Mouse (Mus musculus) hindbrain, embryonic 13.5 days (tissue): ENCODE data around the gene Ttf2. TPM values are rescaled to one million over a fixed set of nuclear protein-coding genes. Genes with fewer than 3 reads are reported as not detected.

Experiments
- ATAC-seq: fragments of 200-750 bp; cut with Nextera tagmentation; 2 replicates; pipeline ENCODE4 v1.8.0; 2017; ENCODE audit warnings: moderate TSS enrichment; ENCODE audit not compliant: low FRiP score
- H3K27ac ChIP-seq: fragments of 300-500 bp; sonication (generic); 2 replicates; pipeline ENCODE4 v1.5.1; 2015; ENCODE audit warnings: inconsistent platforms, mild to moderate bottlenecking, moderate library complexity
- H3K27me3 ChIP-seq: fragments of 300-500 bp; sonication (generic); 2 replicates; pipeline ENCODE4 v1.6.1; 2015; ENCODE audit warnings: mild to moderate bottlenecking, inconsistent platforms
- H3K36me3 ChIP-seq: fragments of 300-500 bp; sonication (generic); 2 replicates; pipeline ENCODE4 v1.6.1; 2015; ENCODE audit warnings: mild to moderate bottlenecking, inconsistent platforms
- H3K4me1 ChIP-seq: fragments of 300-500 bp; sonication (generic); replicated peaks from 2 replicates; pipeline ENCODE4 v1.6.1; 2015; ENCODE audit warnings: inconsistent platforms
- H3K4me2 ChIP-seq: fragments of 300-500 bp; sonication (generic); 2 replicates; pipeline ENCODE4 v1.6.1; 2015; ENCODE audit warnings: inconsistent platforms, mild to moderate bottlenecking, moderate library complexity
- H3K4me3 ChIP-seq: fragments of 300-500 bp; sonication (generic); 2 replicates; pipeline ENCODE4 v1.5.1; 2015; ENCODE audit warnings: mild to moderate bottlenecking, inconsistent platforms
- H3K9ac ChIP-seq: fragments of 300-500 bp; sonication (generic); 2 replicates; pipeline ENCODE4 v1.6.1; 2015; ENCODE audit warnings: mild to moderate bottlenecking, inconsistent platforms
- H3K9me3 ChIP-seq: fragments of 300-500 bp; sonication (generic); 2 replicates; pipeline ENCODE4 v1.6.1; 2016; ENCODE audit warnings: inconsistent platforms
- WGBS: fragments of 180-500 bp; shearing (Covaris S2); methylation state at CpG from one replicate; pipeline ENCODE4 v1.1.7; 2015; 5-methylcytosine and 5-hydroxymethylcytosine counted together
- polyA plus RNA-seq: library from polyadenylated mRNA; unstranded; fragments of >200 nt; fragmentation: Nextera tagmentation; extraction: Ambion mirVana; gene quantifications from 2 replicates; pipeline ENCODE4 v1.2.1, GENCODE M21; 2015

Gene Ttf2
- polyA plus RNA-seq, 1 experiment from 2014 or later: 6.5 TPM

GRCm38 (mm10) chr3:101003575-101004356 is 34.3 kb upstream of the Ttf2 start:
- Histone ChIP-seq H3K4me3 (no peak overlapping the region), H3K4me1 (0 out of 2 replicates have a peak, but pooled peaks cover 4% of the 10 kb centered on the region), H3K27ac (no peak overlapping the region), H3K4me2 (no peak overlapping the region), H3K36me3 (no peaks in the 10 kb centered on the region), H3K9ac (no peak overlapping the region), H3K9me3 (no peaks in the 10 kb centered on the region), H3K27me3 (no peaks in the 10 kb centered on the region)
- WGBS: 88% methylated on average over 15 of the region's 15 CpGs
- no peak for ATAC-seq

- Histone ChIP-seq H3K27me3 (no peaks in the 10 kb centered on the region), H3K36me3 (no peaks in the 10 kb centered on the region), H3K4me2 (no peak overlapping the region), H3K4me3 (no peak overlapping the region), H3K4me1 (peaks cover 11% of the 10 kb centered on the region), H3K9ac (no peak overlapping the region), H3K9me3 (no peaks in the 10 kb centered on the region), H3K27ac (no peak overlapping the region)
- ATAC-seq: no peak
- 35% methylated on average over 2 of the region's 2 CpGs for WGBS
Observed at GRCm38 (mm10) chr3:100999732-101000131, 30.3 kb upstream of the Ttf2 start.

- Histone ChIP-seq H3K27me3 (no peaks in the 10 kb centered on the region), H3K9ac (no peak overlapping the region), H3K4me3 (no peak overlapping the region), H3K4me2 (no peak overlapping the region), H3K4me1 (peaks cover 19% of the 10 kb centered on the region), H3K36me3 (no peaks in the 10 kb centered on the region), H3K9me3 (no peaks in the 10 kb centered on the region), H3K27ac (no peak overlapping the region)
- WGBS: 13% methylated on average over 6 of the region's 6 CpGs
- ATAC-seq: peak; percentile 55; the same call in 1 of the 2 replicates
Observed at GRCm38 (mm10) chr3:100998904-100999340, 29.5 kb upstream of the Ttf2 start.

DNA sequence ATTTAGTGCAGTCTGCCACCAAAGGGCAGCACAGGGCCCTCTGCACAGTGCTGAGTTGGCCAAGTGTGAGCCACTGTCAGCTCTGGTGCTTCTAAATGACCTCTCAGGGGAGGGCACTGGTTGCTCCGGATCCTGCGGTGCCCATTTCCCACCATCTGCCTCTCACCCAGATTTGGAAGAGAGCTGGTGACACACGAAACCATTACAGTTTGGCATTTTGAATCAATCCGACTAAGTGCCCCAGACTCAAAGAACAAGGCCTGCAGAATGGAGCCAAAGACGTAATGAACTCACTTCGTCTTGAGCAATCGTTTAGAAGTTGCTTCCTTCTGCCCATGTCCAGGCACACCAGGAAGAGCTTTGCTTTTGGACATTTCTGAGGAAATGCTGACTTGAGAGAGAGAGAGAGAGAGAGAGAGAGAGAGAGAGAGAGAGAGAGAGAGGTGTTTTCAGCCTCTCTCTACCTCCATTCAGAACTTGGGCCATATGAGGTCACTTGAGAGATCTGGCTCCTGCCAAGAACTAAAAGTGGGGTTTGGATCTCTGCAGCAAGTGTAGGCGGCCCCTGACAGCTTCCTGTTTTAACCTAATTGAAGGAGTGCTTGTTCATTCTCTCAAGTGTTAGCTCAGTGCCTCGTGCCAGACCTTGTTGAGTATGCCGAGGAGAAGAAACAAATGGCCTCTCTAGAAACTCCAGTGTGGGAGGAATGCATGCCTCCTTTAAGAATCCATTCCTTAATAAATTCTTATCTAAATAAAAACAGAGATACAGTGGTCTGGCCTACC is 28.5 kb upstream of the Ttf2 start:
- WGBS: 80% methylated on average over 10 of the region's 10 CpGs
- no peak overlapping the region for H3K4me2 ChIP-seq

DNA sequence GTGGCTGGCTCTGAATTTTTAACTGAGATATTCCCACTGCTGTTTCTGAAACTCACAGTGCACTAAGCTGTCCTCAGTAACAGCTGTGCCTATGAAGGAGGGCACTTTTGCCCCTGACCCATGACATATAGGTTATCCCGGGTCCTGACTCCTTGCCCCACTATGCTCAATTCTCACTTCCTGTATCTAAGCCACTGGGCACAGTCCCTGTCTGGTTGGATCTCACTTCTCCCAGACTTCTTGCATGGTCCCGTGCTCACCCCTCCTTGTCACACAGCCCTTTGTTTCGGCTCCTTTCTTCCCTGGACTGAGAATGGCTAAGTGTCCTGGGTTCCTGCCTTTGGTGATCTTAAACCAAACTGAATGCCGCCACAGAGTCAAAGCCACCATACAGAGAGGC is 24.8 kb upstream of the Ttf2 start:
- H3K27me3 ChIP-seq: no peaks in the 10 kb centered on the region
- no peak overlapping the region for H3K9ac ChIP-seq
- no peak overlapping the region for H3K27ac ChIP-seq
- no peak for ATAC-seq
- H3K9me3 ChIP-seq: no peaks in the 10 kb centered on the region
- H3K4me3 ChIP-seq: no peak overlapping the region
- 54% methylated on average over 4 of the region's 4 CpGs for WGBS
- peaks cover 39% of the 10 kb centered on the region for H3K4me1 ChIP-seq
- H3K4me2 ChIP-seq: no peak overlapping the region
- no peaks in the 10 kb centered on the region for H3K36me3 ChIP-seq

More for the DNA sequence above, 28.5 kb upstream of the Ttf2 start:
- H3K4me1 ChIP-seq: peaks cover 24% of the 10 kb centered on the region
- no peak overlapping the region for H3K9ac ChIP-seq
- ATAC-seq: no peak
- H3K36me3 ChIP-seq: no peaks in the 10 kb centered on the region
- H3K4me3 ChIP-seq: no peak overlapping the region
- no peaks in the 10 kb centered on the region for H3K9me3 ChIP-seq
- H3K27me3 ChIP-seq: no peaks in the 10 kb centered on the region
- H3K27ac ChIP-seq: no peak overlapping the region

DNA sequence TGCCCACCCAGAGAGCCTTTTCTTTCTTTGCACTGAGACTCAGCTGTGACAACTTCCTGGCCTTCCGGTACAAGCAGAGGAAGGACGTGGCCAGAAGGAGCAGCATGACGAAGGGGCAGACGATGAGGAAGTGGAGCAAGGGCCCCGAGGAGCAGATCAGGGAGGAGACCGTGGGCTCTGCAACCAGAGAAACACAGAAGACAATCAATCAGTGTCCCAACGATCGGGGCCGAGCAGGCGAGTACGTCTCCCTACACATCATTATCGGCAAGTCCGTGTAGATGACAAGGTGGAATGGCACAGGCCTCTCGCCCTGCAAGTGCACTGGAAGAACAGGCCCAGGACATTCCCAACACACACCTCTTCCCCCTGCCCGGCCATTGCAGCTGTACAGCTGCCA is 24.3 kb upstream of the Ttf2 start:
- Histone ChIP-seq H3K36me3 (no peaks in the 10 kb centered on the region), H3K4me2 (no peak overlapping the region), H3K4me3 (no peak overlapping the region), H3K9me3 (no peaks in the 10 kb centered on the region), H3K4me1 (peaks cover 40% of the 10 kb centered on the region), H3K27me3 (no peaks in the 10 kb centered on the region), H3K9ac (no peak overlapping the region), H3K27ac (no peak overlapping the region)
- 56% methylated on average over 15 of the region's 15 CpGs for WGBS
- ATAC-seq: no peak

DNA sequence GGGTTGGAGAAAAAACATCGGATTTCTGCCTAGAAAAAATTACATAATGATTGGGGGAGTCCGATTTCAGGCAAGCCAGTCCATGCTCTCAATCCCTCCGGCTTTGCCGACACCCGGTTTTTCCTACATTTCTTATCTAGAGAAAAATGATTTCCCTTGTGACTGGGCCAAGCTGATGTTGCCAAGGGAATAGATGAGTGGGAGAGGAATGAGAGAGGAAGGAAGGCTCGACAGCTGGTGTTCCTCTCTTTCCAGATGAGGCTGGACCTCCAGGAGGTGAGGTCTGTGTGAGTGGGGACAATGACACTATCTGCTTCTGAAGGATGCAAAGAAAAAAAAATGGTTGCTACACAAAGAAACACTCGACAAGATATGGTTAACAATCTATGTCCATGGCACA is 23.7 kb upstream of the Ttf2 start:
- Histone ChIP-seq H3K27ac (no peak overlapping the region), H3K4me3 (no peak overlapping the region), H3K36me3 (no peaks in the 10 kb centered on the region), H3K27me3 (no peaks in the 10 kb centered on the region), H3K9me3 (no peaks in the 10 kb centered on the region), H3K4me2 (no peak overlapping the region), H3K4me1 (peaks cover 40% of the 10 kb centered on the region), H3K9ac (no peak overlapping the region)
- ATAC-seq: no peak
- 70% methylated on average over 7 of the region's 7 CpGs for WGBS

GRCm38 (mm10) chr3:100990231-100990630 is 20.8 kb upstream of the Ttf2 start:
- 33% methylated on average over 1 of the region's 1 CpGs for WGBS

GRCm38 (mm10) chr3:100989417-100989816 is 20.0 kb upstream of the Ttf2 start:
- 25% methylated on average over 12 of the region's 12 CpGs for WGBS
- 0 out of 2 replicates have a peak overlapping the region, but pooled peaks have one; percentile 3 for H3K4me2 ChIP-seq

More at GRCm38 (mm10) chr3:100990231-100990630, 20.8 kb upstream of the Ttf2 start:
- no peak overlapping the region for H3K4me2 ChIP-seq
- no peaks in the 10 kb centered on the region for H3K36me3 ChIP-seq
- no peaks in the 10 kb centered on the region for H3K27me3 ChIP-seq
- H3K9me3 ChIP-seq: no peaks in the 10 kb centered on the region
- no peak overlapping the region for H3K9ac ChIP-seq
- no peak overlapping the region for H3K4me3 ChIP-seq
- peaks cover 33% of the 10 kb centered on the region for H3K4me1 ChIP-seq
- H3K27ac ChIP-seq: no peak overlapping the region
- no peak for ATAC-seq

DNA sequence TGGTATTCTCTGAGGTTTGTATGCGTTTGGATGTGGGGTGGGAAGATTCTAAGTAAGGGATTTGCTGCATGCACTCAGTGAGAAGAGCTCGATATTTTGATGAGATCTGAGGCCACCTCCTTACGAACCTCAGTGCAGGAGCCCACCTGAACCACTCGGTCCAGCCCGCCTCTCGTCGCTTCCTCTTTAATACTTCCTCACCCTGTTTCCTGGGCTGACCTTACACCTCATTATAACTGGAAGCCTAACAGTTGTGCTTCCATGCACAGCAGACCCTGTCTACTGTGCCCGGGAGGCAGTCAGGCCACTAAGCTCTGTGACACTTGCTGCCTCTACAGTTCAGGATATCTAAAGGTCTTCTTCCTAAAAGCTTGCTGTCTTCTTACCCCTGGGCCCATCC is 9.8 kb upstream of the Ttf2 start:
- WGBS: 82% methylated on average over 8 of the region's 8 CpGs
- no peak for ATAC-seq
- no peaks in the 10 kb centered on the region for H3K36me3 ChIP-seq
- H3K4me2 ChIP-seq: no peak overlapping the region
- no peaks in the 10 kb centered on the region for H3K27me3 ChIP-seq
- H3K9ac ChIP-seq: no peak overlapping the region
- H3K9me3 ChIP-seq: no peaks in the 10 kb centered on the region
- peaks cover 8% of the 10 kb centered on the region for H3K4me1 ChIP-seq
- no peak overlapping the region for H3K27ac ChIP-seq
- no peak overlapping the region for H3K4me3 ChIP-seq

More at GRCm38 (mm10) chr3:100989417-100989816, 20.0 kb upstream of the Ttf2 start:
- Histone ChIP-seq H3K4me3 (no peak overlapping the region), H3K4me1 (peaks cover 34% of the 10 kb centered on the region), H3K27ac (no peak overlapping the region), H3K9me3 (no peaks in the 10 kb centered on the region), H3K36me3 (no peaks in the 10 kb centered on the region), H3K9ac (no peak overlapping the region), H3K27me3 (no peaks in the 10 kb centered on the region)
- 0 out of 2 replicates have a peak, but pooled peaks have one; percentile 29 for ATAC-seq

GRCm38 (mm10) chr3:100973906-100974305 is 4.4 kb upstream of the Ttf2 start:
- Histone ChIP-seq H3K9ac (no peak overlapping the region), H3K27ac (no peak overlapping the region), H3K27me3 (no peaks in the 10 kb centered on the region), H3K36me3 (no peaks in the 10 kb centered on the region), H3K9me3 (no peaks in the 10 kb centered on the region), H3K4me3 (no peak overlapping the region), H3K4me2 (no peak overlapping the region), H3K4me1 (peaks cover 7% of the 10 kb centered on the region)
- WGBS: 8% methylated on average over 1 of the region's 1 CpGs
- ATAC-seq: no peak

DNA sequence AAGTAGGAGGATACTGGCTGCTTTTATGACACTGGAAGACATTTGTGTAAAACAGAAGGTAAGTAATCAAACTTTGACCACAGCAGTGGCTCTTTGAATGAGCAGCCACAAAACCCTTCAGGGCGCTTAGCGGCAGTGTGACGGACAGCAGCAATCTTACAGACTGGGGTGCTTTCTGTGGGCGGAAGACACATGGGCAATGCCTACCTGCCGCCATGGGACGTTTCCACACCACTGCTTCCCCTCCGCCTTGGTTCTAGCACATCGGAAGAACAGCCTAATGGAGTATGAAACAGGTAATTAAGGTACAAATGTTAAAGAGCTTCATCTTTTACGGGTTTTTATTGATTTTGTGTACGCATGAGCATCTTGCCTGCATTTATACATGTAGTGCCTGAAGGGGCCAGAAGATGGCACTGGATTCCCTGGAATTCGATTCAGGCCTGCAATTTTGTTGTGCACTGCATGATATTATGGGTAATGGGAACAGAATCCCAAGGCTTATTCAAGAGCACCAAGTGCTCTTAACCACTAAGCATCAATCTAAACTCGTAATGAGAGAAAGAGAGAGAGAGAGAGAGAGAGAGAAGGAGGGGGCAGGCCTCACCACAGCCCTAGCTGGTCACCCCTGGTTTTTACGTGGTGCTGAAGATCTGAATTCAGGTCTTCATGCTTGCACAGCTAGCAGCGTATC is 5.5 kb downstream of the Ttf2 start:
- Histone ChIP-seq H3K27me3 (no peaks in the 10 kb centered on the region), H3K4me2 (no peak overlapping the region), H3K9me3 (no peaks in the 10 kb centered on the region), H3K9ac (no peak overlapping the region), H3K4me3 (no peak overlapping the region), H3K36me3 (peaks cover 30% of the 10 kb centered on the region), H3K27ac (no peak overlapping the region), H3K4me1 (peaks cover 3% of the 10 kb centered on the region)
- 81% methylated on average over 14 of the region's 14 CpGs for WGBS
- ATAC-seq: peak; percentile 39; the same call in 1 of the 2 replicates
